ENCODE assay signal across 19 mouse cellular contexts in genomic region chr7:24891241-24892124, GRCm38 (mm10). TPM values are rescaled to one million over a fixed set of nuclear protein-coding genes. Genes with fewer than 3 reads are reported as not detected.
DNase-seq lines count a peak whose midpoint lies in the region; ATAC-seq and TF ChIP-seq lines count a peak whose summit lies in the region.
"Had no signal": no experiment of that assay in that cellular context is flagged by ENCODE, and none has a peak within 500 bp of the region (broad histone marks: within the 10 kb centered on the region; RNA-seq: fewer than 3 reads in every experiment).

No protein-coding gene starts in this region.

- DNase-seq in kidney, postnatal 0 days (ENCODE audit: low spot score) = no peak
- DNase-seq in kidney, adult 11 months = no peak
- no peak for DNase-seq in thymus, adult 2 months
- DNase-seq in thymus, postnatal 10 days (ENCODE audit: low spot score in 2 of 2) = no peak
- no peak for DNase-seq in heart, adult 9 months (ENCODE audit: low spot score in 2 of 2)
- DNase-seq in neural tube, embryonic 10.5 days (ENCODE audit: extremely low spot score, low spot score) = no peak
- DNase-seq: heart, adult 2 months; heart, postnatal 14 days; kidney, postnatal 14 days; thymus, postnatal 36 days had no signal

- no peak for TF ChIP-seq CTCF in kidney, postnatal 0 days (IDR thresholded peaks at IDR 0.05; ENCODE audit: low read depth)
- no peak for TF ChIP-seq CTCF in thymus, adult 2 months (IDR thresholded peaks at IDR 0.05; ENCODE audit: borderline replicate concordance, control insufficient read depth, extremely low read depth, insufficient read depth, low read length, poor library complexity)

- H3K4me1 ChIP-seq in kidney, postnatal 0 days (replicated peaks; ENCODE audit: insufficient read depth, low read length) = peaks cover 3% of the 10 kb centered on the region; the same call in 1 of the 2 replicates
- H3K4me1 ChIP-seq in thymus, adult 2 months (replicated peaks; ENCODE audit: control insufficient read depth, insufficient read depth, low read length) = peaks cover 2% of the 10 kb centered on the region
- H3K4me1 ChIP-seq in limb, embryonic 15.5 days = peaks cover 17% of the 10 kb centered on the region

- 0 out of 2 replicates have a peak overlapping the region, but pooled peaks have one; percentile 13 for H3K27ac ChIP-seq in kidney, postnatal 0 days
- peak overlapping the region; percentile 60; the same call in 1 of the 2 replicates for H3K27ac ChIP-seq in thymus, adult 2 months (ENCODE audit: control insufficient read depth, insufficient read depth, low read length)
- H3K27ac ChIP-seq in limb, embryonic 15.5 days = peak overlapping the region; percentile 11; the same call in 1 of the 2 replicates
- H3K27ac ChIP-seq: embryonic facial prominence, embryonic 13.5 days; forebrain, embryonic 13.5 days; heart, adult 2 months; hindbrain, embryonic 15.5 days had no signal

- no peak overlapping the region for H3K9ac ChIP-seq in kidney, postnatal 0 days (ENCODE audit: low read depth, low read length)
- H3K9ac ChIP-seq in limb, embryonic 15.5 days = no peak overlapping the region
- H3K9ac ChIP-seq: embryonic facial prominence, embryonic 13.5 days; forebrain, embryonic 13.5 days; hindbrain, embryonic 15.5 days had no signal

- no peaks in the 10 kb centered on the region for H3K27me3 ChIP-seq in kidney, postnatal 0 days (ENCODE audit: insufficient read depth, low read length)
- no peaks in the 10 kb centered on the region for H3K27me3 ChIP-seq in thymus, adult 2 months (ENCODE audit: control insufficient read depth, insufficient read depth, low read length)
- no peaks in the 10 kb centered on the region for H3K27me3 ChIP-seq in limb, embryonic 15.5 days
- H3K27me3 ChIP-seq: embryonic facial prominence, embryonic 13.5 days; forebrain, embryonic 13.5 days; hindbrain, embryonic 15.5 days; Patski had no signal

- peaks cover 28% of the 10 kb centered on the region; the same call in 1 of the 2 replicates for H3K36me3 ChIP-seq in kidney, postnatal 0 days (ENCODE audit: insufficient read depth, low read length)
- H3K36me3 ChIP-seq in thymus, adult 2 months (ENCODE audit: control insufficient read depth, insufficient read depth, low read length) = peaks cover 36% of the 10 kb centered on the region
- peaks cover 44% of the 10 kb centered on the region for H3K36me3 ChIP-seq in limb, embryonic 15.5 days

- ATAC-seq in kidney, postnatal 0 days (replicated peaks; ENCODE audit: low FRiP score, low read depth) = no peak
- no peak for ATAC-seq in limb, embryonic 15.5 days (ENCODE audit: insufficient number of reproducible peaks, low FRiP score, low TSS enrichment, low read depth)

- no peak overlapping the region for H3K4me3 ChIP-seq in kidney, postnatal 0 days (replicated peaks; ENCODE audit: low read depth, low read length)
- H3K4me3 ChIP-seq in thymus, adult 2 months (ENCODE audit: control insufficient read depth, insufficient read depth, low read length) = no peak overlapping the region
- no peak overlapping the region for H3K4me3 ChIP-seq in limb, embryonic 15.5 days
- H3K4me3 ChIP-seq: embryonic facial prominence, embryonic 13.5 days; forebrain, embryonic 13.5 days; heart, adult 2 months; hindbrain, embryonic 15.5 days had no signal

- 70% methylated on average over 3 of the region's 3 CpGs for WGBS in kidney, postnatal 0 days
- 77% methylated on average over 3 of the region's 3 CpGs for WGBS in thymus, adult 2 months
- 65% methylated on average over 3 of the region's 3 CpGs for WGBS in limb, embryonic 15.5 days

- no peaks in the 10 kb centered on the region for H3K9me3 ChIP-seq in kidney, postnatal 0 days (replicated peaks; ENCODE audit: low read length)
- H3K9me3 ChIP-seq in limb, embryonic 15.5 days = no peaks in the 10 kb centered on the region
- H3K9me3 ChIP-seq: embryonic facial prominence, embryonic 13.5 days; forebrain, embryonic 13.5 days; hindbrain, embryonic 15.5 days had no signal

- TF ChIP-seq POLR2A in thymus, adult 2 months (IDR thresholded peaks at IDR 0.05; ENCODE audit: control insufficient read depth, extremely low read depth, insufficient read depth, low read length, poor library complexity) = no peak

- H3K4me2 ChIP-seq in kidney, postnatal 0 days (ENCODE audit: low read length) = no peak overlapping the region
- no peak overlapping the region for H3K4me2 ChIP-seq in limb, embryonic 15.5 days
- H3K4me2 ChIP-seq: embryonic facial prominence, embryonic 13.5 days; forebrain, embryonic 13.5 days; hindbrain, embryonic 15.5 days had no signal

RNA-seq across cellular contexts. Expression of gene Cd79a, which starts 5.7 kb away (rescaled TPM):
- polyA plus RNA-seq in kidney, postnatal 0 days (2015; fragmentation: Nextera tagmentation; extraction: Ambion mirVana) = 1.7 and 2.7 TPM in 2 replicates
- polyA plus RNA-seq in thymus, adult 2 months (2012; rRNA removed) = 38.2 and 44.0 TPM in 2 replicates
- 0.72 and 0.78 TPM in 2 replicates for polyA plus RNA-seq in limb, embryonic 15.5 days (2015; fragmentation: Nextera tagmentation; extraction: Ambion mirVana)
- polyA plus RNA-seq: Patski had no signal

RNA-seq across cellular contexts. Expression of gene Rps19, which starts 7.3 kb away (rescaled TPM):
- polyA plus RNA-seq in kidney, postnatal 0 days (2015; fragmentation: Nextera tagmentation; extraction: Ambion mirVana) = 2,933 and 3,330 TPM in 2 replicates
- polyA plus RNA-seq in thymus, adult 2 months (2012; rRNA removed) = 543 and 698 TPM in 2 replicates
- polyA plus RNA-seq in limb, embryonic 15.5 days (2015; fragmentation: Nextera tagmentation; extraction: Ambion mirVana) = 2,364 and 2,933 TPM in 2 replicates

RNA-seq across cellular contexts. Expression of gene Arhgef1, which starts 11.2 kb away (rescaled TPM):
- 63.6 and 66.1 TPM in 2 replicates for polyA plus RNA-seq in kidney, postnatal 0 days (2015; fragmentation: Nextera tagmentation; extraction: Ambion mirVana)
- 1,726 and 1,877 TPM in 2 replicates for polyA plus RNA-seq in thymus, adult 2 months (2012; rRNA removed)
- polyA plus RNA-seq in limb, embryonic 15.5 days (2015; fragmentation: Nextera tagmentation; extraction: Ambion mirVana) = 110 and 122 TPM in 2 replicates

RNA-seq across cellular contexts. Expression of gene Dmrtc2, which starts 21.6 kb away (rescaled TPM):
- 0.12 and 0.19 TPM in 2 replicates for polyA plus RNA-seq in kidney, postnatal 0 days (2015; fragmentation: Nextera tagmentation; extraction: Ambion mirVana)
- polyA plus RNA-seq in thymus, adult 2 months (2012; rRNA removed) = not detected in 2 replicates
- polyA plus RNA-seq in limb, embryonic 15.5 days (2015; fragmentation: Nextera tagmentation; extraction: Ambion mirVana) = not detected in 2 replicates
- polyA plus RNA-seq: cortical plate, adult 2 months; embryonic facial prominence, embryonic 13.5 days; heart, adult 2 months; intestine, postnatal 0 days; liver, embryonic 16.5 days; Patski; stomach, embryonic 16.5 days had no signal

RNA-seq across cellular contexts. Expression of gene Lypd4, which starts 21.7 kb away (rescaled TPM):
- polyA plus RNA-seq in kidney, postnatal 0 days (2015; fragmentation: Nextera tagmentation; extraction: Ambion mirVana) = not detected in 2 replicates
- polyA plus RNA-seq in thymus, adult 2 months (2012; rRNA removed) = 0.15 TPM in 1 of 2 replicates, not detected in the other
- polyA plus RNA-seq in limb, embryonic 15.5 days (2015; fragmentation: Nextera tagmentation; extraction: Ambion mirVana) = not detected in 2 replicates
- polyA plus RNA-seq: cortical plate, adult 2 months; embryonic facial prominence, embryonic 13.5 days; forebrain, embryonic 13.5 days; hindbrain, embryonic 15.5 days; intestine, postnatal 0 days; liver, embryonic 16.5 days; stomach, embryonic 16.5 days had no signal

Comparison
In these comparisons a context has a peak if more than half of its experiments do, and no peak if none do; other contexts are left out.
1. RNA of gene Cd79a, which starts 5.7 kb away (polyA plus RNA-seq): 38.2 to 44.0 TPM in thymus, adult 2 months; 1.7 to 2.7 TPM in kidney, postnatal 0 days and 0.72 to 0.78 TPM in limb, embryonic 15.5 days; every median in the first group is over 10 times any median in the second.
2. RNA of gene Arhgef1, which starts 11.2 kb away (polyA plus RNA-seq): 1,726 to 1,877 TPM in thymus, adult 2 months; 110 to 122 TPM in limb, embryonic 15.5 days and 63.6 to 66.1 TPM in kidney, postnatal 0 days; every median in the first group is over 10 times any median in the second.
3. Peak in every context shown above with its lines, with median percentiles within 50 percentile points of each other: H3K27ac ChIP-seq.